13 mouse cellular contexts compared by ENCODE assay signal in genomic region chr15:95536724-95537123, GRCm38 (mm10). TPM values are rescaled to one million over a fixed set of nuclear protein-coding genes. Genes with fewer than 3 reads are reported as not detected.
A peak's percentile ranks its signal among the peaks of the same experiment; 100 is the strongest.
DNase-seq lines count a peak whose midpoint lies in the region; ATAC-seq and TF ChIP-seq lines count a peak whose summit lies in the region.
"Had no signal": no experiment of that assay in that cellular context is flagged by ENCODE, and none has a peak within 500 bp of the region (broad histone marks: within the 10 kb centered on the region; RNA-seq: fewer than 3 reads in every experiment).

No protein-coding gene starts in this region.

- no peaks in the 10 kb centered on the region for H3K9me3 ChIP-seq in hindbrain, postnatal 0 days (ENCODE audit: low read length)
- H3K9me3 ChIP-seq in hindbrain, embryonic 14.5 days (ENCODE audit: control insufficient read depth, low read length), result no peaks in the 10 kb centered on the region
- no peaks in the 10 kb centered on the region; the same call in 1 of the 2 replicates for H3K9me3 ChIP-seq in stomach, embryonic 16.5 days (replicated peaks; ENCODE audit: control insufficient read depth, low read length)
- H3K9me3 ChIP-seq in heart, embryonic 11.5 days (replicated peaks; ENCODE audit: control insufficient read depth, low read length), result no peaks in the 10 kb centered on the region
- H3K9me3 ChIP-seq: stomach, embryonic 15.5 days had no signal

- no peak overlapping the region for H3K9ac ChIP-seq in hindbrain, postnatal 0 days (replicated peaks; ENCODE audit: low read length)
- H3K9ac ChIP-seq in hindbrain, embryonic 14.5 days, result no peak overlapping the region
- H3K9ac ChIP-seq in stomach, embryonic 16.5 days (ENCODE audit: low read length), result no peak overlapping the region
- H3K9ac ChIP-seq in heart, embryonic 11.5 days (ENCODE audit: low read depth, low read length), result no peak overlapping the region
- H3K9ac ChIP-seq: heart, embryonic 13.5 days; stomach, embryonic 15.5 days had no signal

- peak overlapping the region; percentile 52; the same call in 1 of the 2 replicates for H3K27ac ChIP-seq in hindbrain, postnatal 0 days
- no peak overlapping the region for H3K27ac ChIP-seq in hindbrain, embryonic 14.5 days
- H3K27ac ChIP-seq in stomach, embryonic 16.5 days (ENCODE audit: low read length), result no peak overlapping the region
- H3K27ac ChIP-seq in heart, embryonic 11.5 days (ENCODE audit: low read depth, low read length), result no peak overlapping the region
- H3K27ac ChIP-seq: gastrocnemius, adult 2 months; heart, embryonic 13.5 days; stomach, embryonic 15.5 days had no signal

- DNase-seq in hindbrain, postnatal 0 days (ENCODE audit: low spot score), result peak; percentile 84
- DNase-seq in hindbrain, embryonic 14.5 days (ENCODE audit: low spot score), result no peak
- DNase-seq in right cerebral cortex, adult 18-20 months, result peak; percentile 29
- DNase-seq in right cerebral cortex, postnatal 25 days, result no peak
- peak; percentile 86 for DNase-seq in cerebellum, adult 9-10 months
- DNase-seq in heart, adult 8-10 months (ENCODE audit: low spot score), result no peak
- DNase-seq: adrenal gland, adult 2 months; gastrocnemius, adult 2 months; kidney, postnatal 14 days had no signal

- ATAC-seq in hindbrain, postnatal 0 days, result peak; percentile 73
- ATAC-seq in hindbrain, embryonic 14.5 days (ENCODE audit: low FRiP score), result no peak
- ATAC-seq in stomach, embryonic 16.5 days (ENCODE audit: insufficient read depth, low FRiP score), result peak; percentile 58
- no peak for ATAC-seq in heart, embryonic 11.5 days (replicated peaks; ENCODE audit: insufficient number of reproducible peaks, low FRiP score, low TSS enrichment)

- no peak overlapping the region for H3K4me2 ChIP-seq in hindbrain, postnatal 0 days (ENCODE audit: low read depth, low read length)
- H3K4me2 ChIP-seq in hindbrain, embryonic 14.5 days (replicated peaks), result no peak overlapping the region
- no peak overlapping the region for H3K4me2 ChIP-seq in stomach, embryonic 16.5 days (ENCODE audit: low read depth, low read length)
- no peak overlapping the region for H3K4me2 ChIP-seq in heart, embryonic 11.5 days
- H3K4me2 ChIP-seq: heart, embryonic 13.5 days; stomach, embryonic 15.5 days had no signal

- H3K36me3 ChIP-seq in hindbrain, postnatal 0 days (ENCODE audit: insufficient read depth, low read length), result no peaks in the 10 kb centered on the region
- H3K36me3 ChIP-seq in hindbrain, embryonic 14.5 days (replicated peaks; ENCODE audit: control insufficient read depth, insufficient read depth), result no peaks in the 10 kb centered on the region
- no peaks in the 10 kb centered on the region for H3K36me3 ChIP-seq in stomach, embryonic 16.5 days (ENCODE audit: control insufficient read depth, insufficient read depth, low read length)
- H3K36me3 ChIP-seq in heart, embryonic 11.5 days (ENCODE audit: control insufficient read depth, insufficient read depth, low read length), result no peaks in the 10 kb centered on the region
- H3K36me3 ChIP-seq: heart, embryonic 13.5 days; stomach, embryonic 15.5 days had no signal

- 47% methylated on average over 4 of the region's 4 CpGs for WGBS in hindbrain, postnatal 0 days
- WGBS in hindbrain, embryonic 14.5 days, result 69% methylated on average over 4 of the region's 4 CpGs
- WGBS in stomach, embryonic 16.5 days, result 39% methylated on average over 4 of the region's 4 CpGs
- WGBS in heart, embryonic 11.5 days (ENCODE audit: insufficient replicate concordance), result 78% methylated on average over 4 of the region's 4 CpGs

- no peak for TF ChIP-seq CTCF in hindbrain, postnatal 0 days (IDR thresholded peaks at IDR 0.05; ENCODE audit: low read depth)

- no peaks in the 10 kb centered on the region for H3K27me3 ChIP-seq in hindbrain, postnatal 0 days (ENCODE audit: insufficient read depth, low read length)
- no peaks in the 10 kb centered on the region for H3K27me3 ChIP-seq in hindbrain, embryonic 14.5 days (ENCODE audit: control insufficient read depth, insufficient read depth, low read length)
- H3K27me3 ChIP-seq in stomach, embryonic 16.5 days (ENCODE audit: control insufficient read depth, insufficient read depth, low read length), result no peaks in the 10 kb centered on the region
- no peaks in the 10 kb centered on the region for H3K27me3 ChIP-seq in heart, embryonic 11.5 days (ENCODE audit: control insufficient read depth, insufficient read depth, low read length)
- H3K27me3 ChIP-seq: heart, embryonic 13.5 days; stomach, embryonic 15.5 days had no signal

- H3K4me1 ChIP-seq in hindbrain, postnatal 0 days (ENCODE audit: insufficient read depth, low read length), result 0 out of 2 replicates have a peak, but pooled peaks cover 5% of the 10 kb centered on the region
- 0 out of 2 replicates have a peak, but pooled peaks cover 5% of the 10 kb centered on the region for H3K4me1 ChIP-seq in hindbrain, embryonic 14.5 days (replicated peaks; ENCODE audit: control insufficient read depth, insufficient read depth, low read length)
- no peaks in the 10 kb centered on the region for H3K4me1 ChIP-seq in stomach, embryonic 16.5 days (ENCODE audit: control insufficient read depth, insufficient read depth, low read length)
- no peaks in the 10 kb centered on the region for H3K4me1 ChIP-seq in heart, embryonic 11.5 days (ENCODE audit: control insufficient read depth, insufficient read depth, low read length)
- H3K4me1 ChIP-seq: heart, embryonic 13.5 days; stomach, embryonic 15.5 days had no signal

- H3K4me3 ChIP-seq in hindbrain, postnatal 0 days (ENCODE audit: low read length), result no peak overlapping the region
- H3K4me3 ChIP-seq in hindbrain, embryonic 14.5 days (replicated peaks; ENCODE audit: low read length), result no peak overlapping the region
- H3K4me3 ChIP-seq in stomach, embryonic 16.5 days (replicated peaks; ENCODE audit: low read length), result no peak overlapping the region
- H3K4me3 ChIP-seq in heart, embryonic 11.5 days (ENCODE audit: low read depth, low read length), result no peak overlapping the region
- H3K4me3 ChIP-seq: gastrocnemius, adult 2 months; heart, embryonic 13.5 days; stomach, embryonic 15.5 days had no signal

RNA-seq across cellular contexts. Expression of gene Nell2, which starts 8.4 kb away (rescaled TPM):
- 173 and 190 TPM in 2 replicates for total RNA-seq in hindbrain, postnatal 0 days (2014; rRNA removed)
- 135 and 148 TPM in 2 replicates for polyA plus RNA-seq in hindbrain, postnatal 0 days (2015; fragmentation: Nextera tagmentation; extraction: Ambion mirVana)
- polyA plus RNA-seq in hindbrain, embryonic 14.5 days (2014; fragmentation: Nextera tagmentation; extraction: Ambion mirVana), result 192 and 203 TPM in 2 replicates
- 12.0 and 12.5 TPM in 2 replicates for polyA plus RNA-seq in stomach, embryonic 16.5 days (2015; fragmentation: Nextera tagmentation; extraction: Ambion mirVana)
- total RNA-seq in heart, adult 8-10 months (2022), result under 1 TPM in 2 of 4 experiments, not detected in 2; 0.11 TPM
- 0.49 and 1.3 TPM in 2 replicates for polyA plus RNA-seq in heart, embryonic 11.5 days (2014; fragmentation: Nextera tagmentation; extraction: Ambion mirVana)

Comparison
In these comparisons a context has a peak if more than half of its experiments do, and no peak if none do; other contexts are left out.
1. ATAC-seq: peak in hindbrain, postnatal 0 days (single experiment) and stomach, embryonic 16.5 days (single experiment); none in hindbrain, embryonic 14.5 days (single experiment) and heart, embryonic 11.5 days (single experiment).
2. DNase-seq: peak in hindbrain, postnatal 0 days (single experiment), right cerebral cortex, adult 18-20 months (single experiment) and cerebellum, adult 9-10 months (single experiment); none in hindbrain, embryonic 14.5 days (single experiment), right cerebral cortex, postnatal 25 days (single experiment) and heart, adult 8-10 months (single experiment).
3. RNA of gene Nell2, which starts 8.4 kb away (polyA plus RNA-seq): 192 to 203 TPM in hindbrain, embryonic 14.5 days and 135 to 148 TPM in hindbrain, postnatal 0 days; 12.0 to 12.5 TPM in stomach, embryonic 16.5 days and 0.49 to 1.3 TPM in heart, embryonic 11.5 days; every median in the first group is over 10 times any median in the second.